Mouse (Mus musculus): Measurements from ENCODE around the gene 1700056E22Rik. TPM values are rescaled to one million over a fixed set of nuclear protein-coding genes. Genes with fewer than 3 reads are reported as not detected.

The 1700056E22Rik gene
- total RNA-seq, 2 experiments from 2014 or later = 0.36 TPM

Other genes with a start within 250 kb of the 1700056E22Rik start
- gene Dusp10, start 21.0 kb downstream of the 1700056E22Rik start, total RNA-seq (2021) = 1 to 10 TPM; 5.2 to 5.3 TPM

Measured in left cerebral cortex, postnatal 10 days (tissue).